Mouse (Mus musculus) testis, adult 2 months (tissue): ENCODE measurements around the gene Igfbp4. TPM values are rescaled to one million over a fixed set of nuclear protein-coding genes. Genes with fewer than 3 reads are reported as not detected.

ENCODE experiments used
- H3K27ac ChIP-seq: fragments of 200-500 bp; 2 replicates; pipeline ENCODE4 v1.5.1; 2012; ENCODE audit warnings: low read depth, low read length; ENCODE audit not compliant: control insufficient read depth, insufficient read depth
- H3K27me3 ChIP-seq: fragments of 200-500 bp; 2 replicates; pipeline ENCODE4 v1.6.1; 2012; ENCODE audit warnings: mild to moderate bottlenecking, low read length, moderate library complexity; ENCODE audit not compliant: control insufficient read depth, insufficient read depth
- H3K36me3 ChIP-seq: fragments of 200-500 bp; 2 replicates; pipeline ENCODE4 v1.6.1; 2012; ENCODE audit warnings: mild to moderate bottlenecking, low read length; ENCODE audit not compliant: control insufficient read depth, insufficient read depth
- H3K4me1 ChIP-seq: fragments of 200-500 bp; 2 replicates; pipeline ENCODE4 v1.6.1; 2012; ENCODE audit warnings: low read length; ENCODE audit not compliant: control insufficient read depth, insufficient read depth
- H3K4me3 ChIP-seq: fragments of 200-500 bp; 2 replicates; pipeline ENCODE4 v1.5.1; 2012; ENCODE audit warnings: low read depth, mild to moderate bottlenecking, low read length, moderate library complexity, mixed read lengths; ENCODE audit not compliant: control insufficient read depth
- CTCF ChIP-seq: fragments of 200-500 bp; IDR thresholded peaks from 2 replicates; pipeline ENCODE4 v1.5.1; 2012; ENCODE audit warnings: low read depth, mild to moderate bottlenecking, inconsistent platforms, low read length, moderate library complexity; ENCODE audit not compliant: control insufficient read depth, insufficient read depth, insufficient replicate concordance
- POLR2A ChIP-seq: fragments of 200-500 bp; IDR thresholded peaks from 2 replicates; pipeline ENCODE4 v1.6.1; 2012; ENCODE audit warnings: low read depth, mild to moderate bottlenecking, inconsistent platforms, low read length, moderate library complexity; ENCODE audit not compliant: control insufficient read depth
- polyA plus RNA-seq: library from polyadenylated mRNA; depleted of rRNA; stranded (reverse); fragments of >200 nt; gene quantifications from 2 replicates; pipeline ENCODE4 v1.2.3, GENCODE M21; 2012

Gene Igfbp4
- polyA plus RNA-seq, 1 experiment: 19.0 TPM

DNA sequence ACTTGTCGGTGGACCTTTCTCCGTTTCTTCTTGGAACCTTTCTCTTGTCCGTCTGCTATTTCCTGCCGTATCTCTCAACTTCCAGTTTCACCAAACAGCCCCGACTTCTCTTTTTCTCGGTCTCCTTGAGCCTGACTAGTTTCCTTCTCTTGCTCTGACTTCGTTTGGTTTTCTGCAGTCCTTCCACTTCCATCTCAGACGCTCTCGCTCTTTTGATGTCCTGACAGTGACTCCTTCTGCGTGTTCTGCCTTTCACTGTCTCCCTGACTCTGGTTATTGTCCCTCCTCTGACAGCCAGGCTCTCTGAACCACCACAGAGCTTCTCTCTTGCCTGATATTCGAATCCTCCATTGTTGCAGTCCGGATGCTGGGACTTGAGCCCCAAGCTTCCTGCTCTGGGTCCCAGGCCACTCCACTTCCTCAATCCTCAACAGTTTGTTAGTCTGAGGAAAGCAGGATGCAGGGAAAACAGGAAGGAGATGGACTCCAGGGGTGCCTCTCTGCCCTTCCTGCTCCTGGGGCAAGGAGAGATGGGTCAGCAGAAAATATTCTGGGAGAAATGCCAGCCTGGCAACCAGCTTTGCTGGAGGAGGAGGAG is 1.9 kb downstream of the Igfbp4 start:
- no peak overlapping the region; the same call in 1 of the 2 replicates for H3K4me3 ChIP-seq
- peaks cover 16% of the 10 kb centered on the region for H3K4me1 ChIP-seq
- H3K36me3 ChIP-seq: no peaks in the 10 kb centered on the region
- H3K27me3 ChIP-seq: no peaks in the 10 kb centered on the region
- TF ChIP-seq CTCF: no peak
- H3K27ac ChIP-seq: no peak overlapping the region

DNA sequence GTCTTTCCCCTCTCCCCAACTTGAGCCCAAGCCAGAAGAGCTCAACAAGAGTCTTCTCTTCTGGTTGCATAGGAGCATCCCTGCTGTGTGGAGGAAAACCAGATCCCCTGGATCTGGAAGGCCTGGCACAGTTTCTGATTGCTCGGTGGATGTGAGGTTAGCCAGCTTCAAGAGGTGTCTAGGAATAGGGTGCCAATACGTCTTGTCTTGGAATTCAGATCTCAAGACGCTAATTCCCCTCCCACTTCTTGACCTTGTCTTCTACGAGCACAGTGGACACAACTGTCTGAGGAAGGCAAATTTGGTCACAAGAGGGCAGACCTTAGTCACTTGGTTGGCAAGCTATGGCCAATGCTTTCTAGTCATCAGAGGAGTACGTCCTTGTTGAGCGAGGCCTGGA is 2.6 kb downstream of the Igfbp4 start:
- H3K36me3 ChIP-seq: no peaks in the 10 kb centered on the region
- no peak overlapping the region for H3K27ac ChIP-seq
- peaks cover 16% of the 10 kb centered on the region for H3K4me1 ChIP-seq
- H3K27me3 ChIP-seq: no peaks in the 10 kb centered on the region
- TF ChIP-seq POLR2A (no peak), CTCF (no peak)
- no peak overlapping the region for H3K4me3 ChIP-seq

DNA sequence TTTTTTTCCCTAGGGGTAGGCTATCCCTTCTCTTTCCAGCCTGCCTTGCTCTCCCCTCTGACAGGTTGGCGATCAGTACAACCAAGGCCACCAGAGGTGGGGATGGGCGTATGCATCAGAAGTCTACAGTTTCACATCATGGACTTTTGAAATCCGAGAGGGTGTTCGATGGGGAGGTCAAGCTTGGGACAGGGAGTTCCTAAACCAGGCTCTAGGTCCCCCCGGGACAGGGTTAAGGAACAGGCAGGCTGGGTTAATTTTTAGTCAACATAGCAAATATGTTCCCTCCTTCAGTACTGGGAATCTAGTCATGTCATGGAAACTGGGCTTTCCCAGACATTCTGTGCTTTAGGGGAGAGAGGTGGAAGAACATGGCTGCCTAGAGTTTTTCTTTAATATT is 3.3 kb downstream of the Igfbp4 start:
- Histone ChIP-seq H3K36me3 (no peaks in the 10 kb centered on the region), H3K4me3 (no peak overlapping the region), H3K4me1 (peaks cover 16% of the 10 kb centered on the region), H3K27ac (no peak overlapping the region), H3K27me3 (no peaks in the 10 kb centered on the region)
- no peak for TF ChIP-seq CTCF
- TF ChIP-seq POLR2A: no peak

DNA sequence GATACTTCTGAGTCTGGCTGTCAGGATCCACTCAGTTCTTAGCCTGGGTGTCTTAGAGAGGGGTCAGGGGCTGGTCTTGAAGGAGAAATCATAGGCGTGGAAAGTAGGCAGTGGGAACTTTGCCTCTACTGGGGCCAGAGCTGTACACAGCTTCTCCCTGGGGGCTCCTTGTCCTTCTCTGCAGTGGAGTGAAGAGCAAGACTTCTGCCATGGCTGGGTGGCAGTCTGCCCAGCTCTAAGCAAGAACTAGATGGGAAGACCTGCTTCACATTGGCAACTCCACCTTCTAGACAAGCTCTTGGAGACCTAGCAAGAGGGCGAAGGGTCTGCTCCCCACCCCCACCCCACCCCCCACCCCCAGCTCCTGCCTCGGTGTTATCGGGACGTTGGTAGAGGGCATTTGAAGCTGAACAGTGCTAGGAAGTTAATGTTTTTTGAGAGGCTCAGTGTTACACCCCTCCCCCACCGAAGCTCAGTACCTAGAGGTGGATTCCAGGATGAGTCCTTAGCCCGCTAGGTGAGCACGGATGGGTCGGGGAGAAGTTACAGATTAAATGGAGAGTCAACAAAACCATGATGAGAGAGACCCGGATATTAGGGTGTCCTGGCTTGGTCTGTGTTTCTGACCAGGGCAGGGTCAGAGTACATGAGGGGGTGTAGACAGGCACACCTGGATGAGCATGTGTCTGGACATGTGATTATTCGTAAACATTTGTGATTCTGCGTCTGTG is 4.3 kb downstream of the Igfbp4 start:
- Histone ChIP-seq H3K27me3 (no peaks in the 10 kb centered on the region), H3K27ac (no peak overlapping the region), H3K4me3 (no peak overlapping the region), H3K4me1 (peaks cover 12% of the 10 kb centered on the region), H3K36me3 (no peaks in the 10 kb centered on the region)
- no peak for TF ChIP-seq POLR2A
- TF ChIP-seq CTCF: no peak

DNA sequence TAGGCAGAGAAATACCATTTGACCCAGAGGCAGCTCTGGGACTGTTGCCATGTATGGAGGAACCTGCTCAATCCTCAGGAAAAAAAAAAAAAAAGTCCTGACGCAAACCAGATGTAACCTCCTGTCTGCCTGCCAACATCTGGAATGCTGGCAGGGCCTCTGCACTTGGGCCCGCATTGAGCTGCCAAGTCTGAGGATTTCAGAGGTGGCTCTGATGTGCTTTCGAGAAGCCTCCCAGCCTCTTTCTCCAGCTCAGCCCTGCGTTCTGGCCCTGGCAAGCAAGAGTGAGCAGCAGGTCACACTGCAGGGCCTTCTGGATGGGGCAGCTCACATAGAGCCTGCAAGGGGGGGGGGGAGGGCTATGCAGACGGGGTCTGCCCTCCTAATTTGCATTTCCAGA is 6.1 kb downstream of the Igfbp4 start:
- Histone ChIP-seq H3K36me3 (no peaks in the 10 kb centered on the region), H3K27me3 (no peaks in the 10 kb centered on the region), H3K4me3 (no peak overlapping the region), H3K4me1 (no peaks in the 10 kb centered on the region), H3K27ac (no peak overlapping the region)
- TF ChIP-seq POLR2A (no peak), CTCF (no peak)

DNA sequence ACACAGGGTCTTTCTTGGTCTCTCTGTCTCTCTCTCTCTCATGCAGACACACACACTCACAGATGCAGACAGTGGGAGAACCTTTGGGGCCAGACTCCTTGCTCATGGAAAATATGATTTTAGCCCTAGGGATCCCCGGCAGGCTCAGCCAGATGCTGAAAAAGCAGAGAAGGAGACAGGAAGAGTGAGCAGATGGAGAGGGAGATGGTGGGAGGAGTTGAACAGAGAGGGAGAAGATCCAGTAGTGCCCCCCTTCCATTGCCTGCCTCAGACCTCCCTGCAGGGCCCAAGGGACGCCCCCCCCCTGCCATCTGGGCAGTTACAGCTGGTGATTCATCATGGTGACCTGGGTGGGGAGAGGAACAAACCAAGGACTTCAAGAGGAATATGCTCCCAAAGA is 6.6 kb downstream of the Igfbp4 start:
- Histone ChIP-seq H3K27ac (no peak overlapping the region), H3K36me3 (no peaks in the 10 kb centered on the region), H3K4me1 (no peaks in the 10 kb centered on the region), H3K27me3 (no peaks in the 10 kb centered on the region), H3K4me3 (no peak overlapping the region)
- TF ChIP-seq POLR2A: no peak
- TF ChIP-seq CTCF: no peak

DNA sequence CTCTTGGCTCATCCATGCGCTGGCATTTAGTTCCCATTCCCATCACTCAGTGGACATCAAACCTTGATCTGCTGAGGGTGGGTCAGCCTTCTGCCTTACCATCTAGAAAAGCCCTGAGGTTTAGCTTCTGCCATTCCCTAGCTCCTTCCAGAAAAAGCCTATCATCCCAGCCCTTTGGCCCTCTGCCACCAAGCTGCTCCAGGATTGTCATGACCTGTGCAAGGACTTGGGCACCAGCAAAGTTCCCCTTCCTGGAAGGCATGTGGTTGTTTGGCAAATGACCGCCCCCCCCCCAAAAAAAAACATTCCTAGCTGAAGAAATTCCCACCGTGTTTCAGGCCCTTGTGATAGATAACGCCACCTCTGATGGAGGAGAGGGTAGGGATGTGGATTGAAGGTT is 14.1 kb downstream of the Igfbp4 start:
- no peaks in the 10 kb centered on the region for H3K36me3 ChIP-seq
- H3K4me1 ChIP-seq: no peaks in the 10 kb centered on the region
- no peak overlapping the region for H3K4me3 ChIP-seq
- TF ChIP-seq CTCF (no peak), POLR2A (no peak)
- H3K27me3 ChIP-seq: no peaks in the 10 kb centered on the region
- H3K27ac ChIP-seq: no peak overlapping the region
